Mouse (Mus musculus) adrenal gland, postnatal 10 days (tissue): ENCODE data around the gene Aqp5. TPM values are rescaled to one million over a fixed set of nuclear protein-coding genes. Genes with fewer than 3 reads are reported as not detected.

Experiments used
- DNase-seq: peaks from one replicate; pipeline ENCODE4 v3.0.0; 2021; ENCODE audit warnings: mixed read lengths
- total RNA-seq, 2 experiments: library from RNA; stranded (reverse); gene quantifications; 2 replicates each; pipeline ENCODE4 v1.2.3; 2021

The Aqp5 gene
- total RNA-seq, 2 experiments from 2014 or later: 0.61 to 1.6 TPM

DNA sequence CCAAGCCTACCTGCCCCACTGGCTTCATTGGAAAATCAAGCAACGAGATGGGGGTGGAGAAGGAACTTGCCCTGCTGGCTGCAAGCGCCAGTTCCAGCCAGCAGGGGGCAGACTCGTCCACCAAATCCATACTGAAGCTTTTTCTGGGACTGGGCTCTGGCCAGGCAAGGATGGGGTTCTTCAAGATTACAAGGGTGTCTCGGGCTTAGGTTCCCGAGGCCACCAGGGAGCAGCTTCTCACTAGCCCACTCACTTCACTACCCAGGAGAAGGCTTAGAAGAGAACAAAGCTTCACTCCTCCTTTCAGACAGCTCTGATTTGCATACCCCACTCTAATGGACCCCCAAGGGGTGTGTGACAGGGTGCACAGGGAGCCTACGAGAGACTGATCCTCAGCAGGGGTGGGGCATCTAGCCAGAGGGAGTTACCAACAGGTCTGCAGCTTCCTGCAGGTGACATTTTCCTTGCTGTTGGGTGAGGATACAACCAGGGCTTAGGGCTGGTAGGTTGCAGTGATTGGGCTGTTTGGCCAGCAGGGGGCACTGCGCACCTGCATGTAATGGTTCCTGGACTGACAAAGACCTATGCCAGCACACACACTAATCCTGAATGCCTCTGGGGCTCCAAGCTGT, 5.6 kb downstream of the Aqp5 start:
- peak; percentile 92 for DNase-seq

DNA sequence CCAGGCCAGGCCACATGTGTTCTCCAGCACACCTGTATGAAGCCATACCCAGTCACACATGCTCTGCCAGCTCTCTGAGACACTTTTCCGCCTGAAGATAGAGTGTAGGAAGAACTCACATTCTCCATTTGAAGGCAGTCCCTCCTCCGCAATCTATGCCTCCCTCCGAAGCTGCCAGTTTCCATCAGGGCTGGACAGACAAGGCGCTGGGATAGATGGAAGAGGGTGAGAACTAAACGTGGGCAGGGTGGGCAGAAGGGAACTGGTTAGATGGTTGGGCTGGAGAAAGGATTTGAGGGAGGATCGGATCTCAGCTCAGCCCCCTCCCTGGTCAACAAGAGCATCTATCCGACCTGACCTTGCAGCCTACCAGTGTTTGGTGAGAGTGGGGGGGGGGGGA, 6.3 kb downstream of the Aqp5 start:
- DNase-seq: no peak

DNA sequence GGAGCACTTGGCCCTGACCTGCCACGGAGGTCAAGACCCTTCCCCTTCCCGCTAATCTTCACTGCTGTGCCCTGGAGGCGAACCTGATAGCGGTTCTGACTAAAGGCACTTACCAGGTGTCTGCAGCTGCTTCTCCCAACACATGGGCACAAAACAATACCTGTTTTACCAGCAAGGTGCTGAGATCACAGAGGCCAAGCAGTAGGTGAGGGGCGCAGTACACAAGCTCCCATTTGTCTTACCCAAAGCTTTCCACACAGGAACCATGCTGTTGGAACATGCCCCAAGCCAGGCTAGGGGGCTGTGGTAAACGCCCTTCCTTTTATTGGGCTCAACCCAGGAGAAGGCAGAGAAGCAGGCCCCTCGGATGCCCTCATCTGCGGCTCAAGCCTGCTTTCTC, 7.0 kb downstream of the Aqp5 start:
- no peak for DNase-seq

DNA sequence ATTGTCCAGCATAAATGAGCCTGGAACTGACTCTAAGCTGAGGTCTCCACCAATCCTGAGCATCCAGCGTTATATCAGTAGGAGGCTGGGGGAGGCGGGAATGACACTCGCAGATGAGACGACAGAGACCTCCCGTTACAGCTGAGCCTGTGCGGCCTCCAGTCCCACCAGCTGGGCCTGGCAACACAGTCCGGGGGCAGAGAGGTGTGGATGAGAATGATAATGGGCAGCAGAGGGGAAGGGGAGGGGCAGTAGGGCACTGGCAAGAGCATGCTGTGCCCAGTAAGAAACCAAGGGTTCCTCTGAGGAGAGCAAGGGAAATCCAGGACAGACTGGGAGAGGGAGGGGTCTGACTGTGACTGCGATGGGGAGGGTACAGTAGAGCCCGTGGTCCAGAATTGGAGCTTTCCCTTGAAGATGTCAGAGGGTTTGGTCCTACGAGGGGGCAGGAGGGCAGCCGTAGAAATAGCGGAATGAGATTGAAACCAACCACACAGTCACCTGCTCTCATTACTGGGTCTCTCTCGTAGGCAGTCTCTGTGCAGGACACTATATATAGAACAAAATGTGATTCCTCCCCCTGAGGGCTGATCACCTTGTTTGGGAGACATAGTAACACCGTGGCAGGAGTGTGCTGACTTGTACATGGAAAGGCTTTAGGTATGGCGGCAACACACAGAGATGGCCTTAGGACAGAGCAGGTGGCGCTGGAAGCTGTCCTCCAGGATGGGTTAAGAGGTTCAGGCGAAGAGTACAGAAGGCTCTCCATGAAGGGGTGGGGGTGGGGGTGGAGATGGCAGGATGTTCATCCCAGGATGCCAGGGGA, 8.9 kb downstream of the Aqp5 start:
- no peak for DNase-seq

DNA sequence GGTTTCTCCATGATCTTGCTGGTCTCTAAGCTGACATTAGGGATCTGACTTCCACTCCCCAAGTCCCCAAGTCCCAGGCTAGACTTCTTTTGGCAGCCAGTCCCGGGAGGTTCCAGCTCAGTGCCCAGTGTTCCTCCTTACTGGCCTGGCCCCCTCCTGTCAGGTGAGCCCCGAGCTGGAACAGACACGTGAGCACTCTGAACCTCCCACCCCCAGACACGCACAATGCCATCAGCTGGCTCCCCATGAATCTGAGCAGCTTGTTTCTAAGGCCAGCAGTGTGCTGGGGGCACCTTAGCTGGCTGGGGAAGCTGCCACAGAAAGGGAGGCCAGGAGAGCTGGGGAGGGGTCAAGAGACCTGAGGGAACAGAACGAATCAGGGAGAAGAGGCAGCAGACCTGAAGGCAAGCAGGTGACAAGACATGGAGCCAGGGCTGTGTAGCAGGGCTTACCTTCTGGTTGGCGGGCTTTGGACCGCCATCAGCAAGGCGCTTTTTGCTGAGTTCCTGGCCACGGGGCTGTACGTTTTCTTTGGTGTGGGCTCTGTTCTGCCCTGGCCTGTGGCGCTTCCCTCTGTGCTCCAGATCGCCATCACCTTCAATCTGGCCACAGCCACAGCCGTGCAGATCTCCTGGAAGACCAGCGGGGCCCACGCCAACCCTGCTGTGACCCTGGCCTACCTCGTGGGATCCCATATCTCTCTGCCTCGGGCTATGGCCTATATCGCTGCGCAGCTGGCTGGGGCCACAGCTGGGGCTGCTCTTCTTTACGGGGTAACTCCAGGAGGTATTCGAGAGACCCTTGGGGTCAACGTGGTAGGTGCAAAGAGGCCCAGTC, 10.6 kb downstream of the Aqp5 start, which contains the start of gene Aqp6:
Gene Aqp6, plus strand, starts transcription at position 415 of the 837 bp plus-strand sequence.
- DNase-seq: no peak

DNA sequence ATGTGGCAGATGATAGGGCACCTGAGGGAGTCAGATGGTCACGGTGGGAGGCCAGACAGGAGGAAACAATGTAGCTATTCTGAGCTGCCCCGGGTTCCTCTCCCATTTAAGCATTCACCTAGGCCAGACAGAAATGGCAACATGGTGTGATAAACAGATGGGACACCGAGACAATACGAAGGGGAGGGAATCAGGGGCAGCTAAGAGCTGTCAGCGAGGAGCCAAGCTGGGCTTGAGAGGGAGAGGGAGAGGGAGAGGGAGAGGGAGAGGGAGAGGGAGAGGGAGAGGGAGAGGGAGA, 11.2 kb downstream of the Aqp5 start:
- no peak for DNase-seq

DNA sequence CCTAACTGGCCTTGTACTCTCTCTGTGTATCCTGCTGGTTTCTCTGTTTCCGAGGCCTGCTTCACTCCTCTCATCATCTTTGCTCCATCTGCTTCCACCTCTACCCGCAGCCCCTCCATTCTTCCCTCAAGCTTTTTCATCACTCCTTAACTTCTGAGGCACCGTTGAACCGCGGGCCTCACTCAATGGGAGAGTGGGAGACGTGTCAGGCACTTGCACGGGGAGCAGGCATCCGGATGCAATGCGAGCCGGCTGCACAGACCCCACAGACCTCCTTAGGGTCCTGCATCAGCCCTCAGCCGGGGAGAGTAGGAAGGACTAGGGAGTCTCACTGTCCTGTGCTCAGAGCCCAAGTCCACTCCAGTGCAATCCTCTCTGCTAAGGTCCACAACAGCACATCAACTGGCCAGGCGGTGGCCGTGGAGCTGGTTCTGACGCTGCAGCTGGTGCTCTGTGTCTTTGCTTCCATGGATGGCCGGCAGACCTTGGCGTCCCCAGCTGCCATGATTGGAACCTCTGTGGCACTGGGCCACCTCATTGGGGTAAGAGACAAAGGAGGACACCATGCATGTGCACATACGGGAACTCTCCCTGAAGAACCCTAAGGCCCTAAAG, 11.7 kb downstream of the Aqp5 start:
- DNase-seq: no peak

DNA sequence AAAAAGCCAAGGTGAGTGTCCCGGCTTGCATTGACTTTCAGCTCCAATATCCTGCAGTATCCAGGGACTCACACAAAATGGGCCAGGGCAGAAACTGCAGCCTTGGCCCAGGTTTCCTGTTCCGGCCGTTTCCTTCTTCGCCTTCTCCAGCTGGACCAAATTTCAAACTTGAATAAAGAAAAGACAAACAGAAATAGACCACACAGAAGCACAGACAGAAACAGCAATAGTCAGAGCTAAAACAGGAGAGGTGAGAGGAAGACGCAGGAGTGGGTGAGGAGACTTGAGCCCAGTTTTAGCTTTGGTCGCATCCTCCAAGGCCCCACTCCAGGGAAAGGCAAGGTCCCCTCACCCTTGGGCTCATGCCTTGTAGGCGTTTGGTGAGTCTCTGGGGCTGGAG, 12.6 kb downstream of the Aqp5 start:
- DNase-seq: no peak

DNA sequence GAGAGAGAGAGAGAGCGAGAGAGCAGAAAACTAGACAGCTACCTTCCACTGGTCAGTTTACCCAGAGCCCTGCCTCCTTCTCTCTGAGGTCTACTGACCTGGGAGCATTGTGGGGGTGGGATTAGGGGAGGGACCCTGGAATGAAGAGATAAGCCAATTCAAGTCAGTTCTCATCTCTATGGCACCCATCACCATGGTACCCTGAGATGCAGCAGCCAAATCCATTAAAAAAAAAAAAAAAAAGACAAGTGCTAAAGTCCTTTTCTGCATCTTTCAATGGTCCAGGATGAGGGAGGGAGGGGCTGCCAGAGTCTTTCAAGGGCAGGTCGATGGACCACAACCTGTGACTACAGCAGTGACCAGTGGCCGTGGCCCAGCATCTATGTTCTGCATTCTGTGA, 15.0 kb downstream of the Aqp5 start:
- DNase-seq: no peak

DNA sequence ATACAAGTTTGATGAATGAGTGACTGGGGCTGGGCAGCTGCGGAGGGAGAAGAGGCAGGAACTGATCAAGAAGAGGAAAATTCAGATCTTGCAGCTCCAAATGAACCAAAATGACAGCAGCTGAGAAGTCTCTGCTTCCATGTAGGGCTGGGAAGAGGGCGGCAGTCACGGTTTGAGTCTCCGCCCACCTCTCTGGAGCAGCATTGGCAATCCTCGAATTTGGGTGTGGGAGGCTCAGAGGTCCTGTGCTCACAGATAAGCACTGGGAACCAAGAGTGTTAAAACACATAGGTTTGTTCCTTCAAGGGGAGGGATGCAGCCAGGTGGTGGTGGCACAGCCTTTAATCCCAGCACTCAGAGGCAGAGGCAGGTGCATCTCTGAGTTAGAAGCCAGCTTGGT, 15.9 kb downstream of the Aqp5 start:
- no peak for DNase-seq

DNA sequence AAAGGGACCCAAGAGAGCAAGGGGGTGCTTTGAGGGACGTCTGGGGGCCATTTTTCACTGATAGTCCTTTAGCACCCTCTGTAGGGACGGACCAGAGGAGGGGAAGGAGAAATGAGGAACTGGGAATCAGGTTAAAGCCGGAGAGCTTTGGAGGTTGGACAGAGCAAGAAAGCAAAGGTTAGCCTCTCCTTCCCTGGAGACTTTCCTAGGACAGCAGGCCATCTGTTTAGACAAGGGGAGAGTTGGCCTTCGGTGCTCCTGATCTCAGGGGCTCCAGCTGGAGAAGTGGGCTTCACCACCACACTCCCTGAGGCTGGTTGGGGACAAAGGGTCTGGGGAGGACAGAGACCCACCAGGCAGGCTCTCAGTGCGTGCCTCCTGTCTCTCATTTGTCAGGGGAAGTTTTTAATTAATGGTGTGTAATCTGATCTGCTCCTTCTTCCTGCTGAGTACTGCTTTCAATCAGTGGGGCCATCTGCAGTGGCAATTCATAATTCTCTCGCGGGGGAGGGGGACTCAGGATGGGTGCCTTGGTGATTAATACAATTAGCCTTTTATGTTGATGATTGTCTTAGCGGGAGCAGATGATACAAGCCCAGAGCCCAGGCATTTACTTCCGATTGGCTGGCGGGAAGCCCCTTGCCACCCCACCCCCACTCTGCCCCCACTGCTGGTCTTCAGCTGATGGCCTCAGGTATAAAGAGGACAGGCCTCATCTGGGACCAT, 17.0 kb downstream of the Aqp5 start:
- DNase-seq: no peak

DNA sequence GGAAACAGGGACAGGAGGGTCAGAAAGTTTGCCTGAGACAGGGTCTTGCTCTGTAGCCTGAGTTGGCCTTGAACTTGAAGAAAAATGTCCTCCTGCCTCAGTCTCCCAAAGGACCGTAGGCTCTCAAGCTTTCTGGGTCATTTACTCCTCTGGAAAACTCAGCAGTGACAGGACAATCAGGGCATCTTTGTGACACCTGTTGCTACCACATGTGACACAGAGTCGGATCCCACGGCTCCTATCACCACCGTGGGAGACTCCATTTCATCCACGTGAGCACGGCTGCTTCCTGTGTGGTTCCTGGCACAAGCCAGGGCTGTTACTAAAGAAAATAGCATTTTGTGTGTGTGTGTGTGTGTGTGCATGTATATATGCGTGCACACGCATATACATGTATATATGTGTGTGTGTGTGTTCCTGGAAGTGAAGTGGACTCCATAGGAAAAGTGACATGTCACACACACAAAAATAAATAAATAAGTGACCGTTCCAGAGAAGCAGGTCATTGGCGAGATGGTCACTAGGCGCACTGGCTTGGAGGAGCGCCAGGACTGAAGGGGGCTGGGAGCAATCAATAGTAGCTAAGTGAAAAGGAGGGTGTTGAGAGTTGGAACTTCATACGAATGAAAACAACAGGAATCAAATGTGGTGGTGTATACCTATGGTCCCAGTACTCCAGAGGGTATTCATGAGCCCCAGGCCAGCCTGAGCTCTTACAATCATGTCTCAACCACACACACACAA, 18.0 kb downstream of the Aqp5 start:
- no peak for DNase-seq

DNA sequence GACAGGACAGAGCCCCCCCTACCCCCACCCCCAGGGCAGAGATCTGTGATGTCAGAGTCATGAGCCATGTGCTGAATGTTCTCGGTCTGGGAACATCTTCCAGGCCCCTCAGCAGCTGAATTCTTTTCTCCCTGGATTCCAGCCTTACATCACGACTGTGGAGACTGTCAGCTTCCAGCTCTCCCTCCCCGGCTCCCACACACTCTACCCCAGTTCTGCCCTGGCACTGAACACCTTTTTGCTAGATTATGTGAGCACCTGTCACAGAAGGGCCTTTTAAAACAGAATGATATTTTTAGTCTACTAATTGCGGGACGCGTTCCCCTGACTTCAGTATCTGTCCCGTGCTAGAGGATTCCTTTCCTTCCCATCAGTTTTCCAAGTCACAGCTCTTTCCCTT, 21.0 kb downstream of the Aqp5 start:
- DNase-seq: no peak

DNA sequence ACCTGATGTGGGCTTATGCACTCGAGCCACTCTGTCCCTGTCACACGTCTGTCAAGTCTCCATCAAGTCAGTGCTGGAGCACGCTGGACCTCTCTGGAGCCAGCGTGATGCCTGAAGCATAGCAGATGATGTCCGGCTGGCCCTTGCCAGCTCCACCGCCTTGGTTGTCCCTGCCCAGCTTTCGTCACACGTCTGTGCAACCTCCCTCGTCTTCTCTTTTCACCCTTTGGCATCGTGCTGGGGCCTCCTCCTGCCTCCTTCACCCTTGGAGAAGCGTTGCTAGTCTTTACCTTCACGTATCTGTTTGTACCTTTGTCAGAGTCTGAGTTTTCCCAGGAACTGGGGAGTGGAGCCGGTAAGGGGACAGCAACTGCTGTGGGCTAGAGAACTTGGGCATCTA, 23.7 kb downstream of the Aqp5 start:
- no peak for DNase-seq

DNA sequence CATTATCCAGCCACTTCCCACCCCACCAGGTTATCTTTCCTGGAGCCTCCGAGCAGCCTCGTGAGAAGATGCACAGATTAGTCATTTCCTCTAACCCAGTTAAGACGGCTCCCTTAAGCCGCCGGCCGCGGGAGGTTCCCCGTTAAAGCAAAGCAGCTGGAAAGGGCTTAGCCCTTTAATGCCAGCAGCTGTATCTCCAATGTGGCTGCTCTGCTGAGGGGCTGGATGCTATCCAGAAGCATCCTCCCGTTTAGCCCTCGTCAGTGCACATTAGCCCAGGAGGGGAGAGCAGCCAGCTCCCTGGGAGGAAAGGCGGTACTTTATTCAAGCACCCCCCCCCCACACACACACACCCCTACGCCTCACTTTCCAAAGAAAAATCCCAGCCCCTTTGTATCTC, 24.2 kb downstream of the Aqp5 start:
- DNase-seq: peak; percentile 11

DNA sequence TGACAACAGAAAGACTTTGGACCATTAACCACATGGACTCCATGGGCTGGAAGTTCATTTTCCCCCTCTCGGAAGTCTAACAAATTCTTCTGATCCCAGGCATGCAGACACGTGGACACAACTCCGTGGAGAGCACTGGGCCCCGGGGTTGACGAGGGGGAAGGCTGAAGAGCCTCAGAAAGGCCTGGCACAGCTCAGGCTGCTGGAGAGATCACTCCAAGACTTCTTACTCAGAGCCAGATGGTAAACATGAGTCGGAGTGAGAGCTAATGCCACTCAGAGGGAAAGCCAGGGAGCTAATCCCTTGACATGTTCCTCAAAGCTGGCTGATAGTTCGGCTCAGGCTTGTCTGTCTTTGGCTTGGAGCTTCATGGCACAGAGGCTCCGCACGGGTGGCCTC, 24.7 kb downstream of the Aqp5 start:
- DNase-seq: no peak

DNA sequence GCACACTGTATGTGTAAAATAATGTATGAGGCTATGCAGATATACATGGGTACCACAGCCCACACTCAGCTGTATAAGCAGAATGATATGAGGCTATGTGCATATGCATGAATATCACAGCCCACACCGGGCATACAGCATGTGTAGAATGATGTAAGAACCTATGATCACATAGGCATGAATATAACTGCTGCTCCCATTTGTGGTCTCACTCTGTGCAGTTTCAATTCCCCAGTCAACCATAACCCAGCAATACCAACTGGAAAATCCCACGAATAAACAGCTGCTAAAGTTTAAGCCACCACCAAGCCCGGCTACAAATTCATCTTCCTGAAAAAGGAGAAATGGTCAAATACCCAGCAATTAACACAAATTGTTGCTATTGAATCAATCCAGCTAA, 28.0 kb downstream of the Aqp5 start:
- no peak for DNase-seq

DNA sequence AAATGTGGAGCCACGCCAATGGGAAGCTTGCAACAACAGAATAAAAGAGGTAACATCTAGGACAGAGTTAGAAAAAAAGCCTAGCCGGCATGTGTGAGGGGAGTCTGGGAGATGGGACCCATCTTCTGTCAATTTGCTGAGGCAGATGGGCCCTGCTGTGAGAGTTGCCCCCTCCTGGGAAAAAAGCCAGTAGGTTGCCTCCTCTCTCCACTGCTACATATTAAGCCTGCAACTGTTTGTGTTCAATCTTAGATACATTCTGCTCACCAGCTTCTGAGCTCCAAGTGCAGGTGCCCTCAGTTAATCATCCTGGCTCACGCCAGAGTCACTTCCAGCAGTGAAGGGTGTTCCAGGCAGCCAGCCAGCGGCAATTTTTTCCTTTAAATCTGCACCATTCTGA, 29.2 kb downstream of the Aqp5 start:
- no peak for DNase-seq

DNA sequence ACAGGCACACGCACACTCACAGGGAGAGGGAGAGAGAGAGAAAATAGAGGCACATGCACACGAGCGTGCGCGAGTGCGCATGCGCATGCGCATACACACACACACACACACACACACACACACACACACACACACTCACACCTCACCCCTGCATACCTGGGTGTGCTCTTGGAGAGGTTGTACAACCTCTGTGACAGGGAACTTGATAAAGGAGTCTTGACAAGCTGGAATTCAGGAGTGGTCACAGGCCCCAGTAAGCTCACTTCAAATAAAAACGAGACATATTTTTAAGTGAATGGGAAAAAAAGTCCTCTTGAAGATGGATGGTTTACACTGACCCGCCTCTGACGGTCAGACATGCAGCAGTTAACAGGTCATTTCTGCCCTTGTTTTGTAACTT, 31.5 kb downstream of the Aqp5 start:
- no peak for DNase-seq

DNA sequence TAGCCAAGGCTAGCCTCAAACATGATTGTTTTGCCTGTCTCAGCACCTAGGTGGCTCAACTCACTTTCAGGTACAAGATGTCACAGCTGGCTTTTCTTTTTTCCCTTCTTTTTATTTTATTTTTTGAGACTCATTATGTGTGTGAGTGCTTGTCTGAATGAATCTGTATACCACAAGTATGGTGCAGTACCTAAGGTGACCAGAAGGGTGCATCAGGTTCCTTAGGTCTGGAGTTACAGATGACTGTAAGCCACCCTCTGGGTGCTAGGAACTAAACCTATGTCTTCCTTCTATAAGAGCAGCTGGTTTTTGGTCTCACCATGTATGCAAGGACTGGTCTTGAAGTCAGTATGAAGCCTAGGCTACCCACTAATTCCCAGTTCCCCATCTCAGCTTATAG, 41.0 kb downstream of the Aqp5 start:
- DNase-seq: no peak

DNA sequence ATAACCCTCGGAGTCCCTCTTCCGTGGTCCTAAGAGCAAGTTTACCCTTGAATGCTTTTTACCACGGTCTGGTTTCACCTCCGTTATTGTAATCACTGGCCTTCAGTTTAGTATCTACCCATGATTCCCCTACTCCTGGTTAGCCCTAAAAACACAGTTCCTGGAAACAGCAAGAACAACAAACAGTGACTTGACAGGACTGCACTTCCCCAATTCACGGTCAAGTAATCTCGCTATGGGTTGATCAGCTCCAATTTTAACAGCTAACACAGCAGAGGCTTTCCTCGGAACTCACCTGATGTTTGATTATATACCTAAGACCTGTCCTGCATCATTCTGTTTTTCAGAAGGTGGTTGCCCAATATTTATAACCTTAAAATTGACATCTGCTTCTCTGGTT, 44.1 kb downstream of the Aqp5 start:
- DNase-seq: no peak
